Mouse (Mus musculus): ENCODE measurements around the gene BC030867.
A peak's percentile ranks its signal among the peaks of the same experiment; 100 is the strongest.

Gene BC030867

GRCm38 (mm10) chr11:102221243-102221953 lies 27.3 kb upstream of the BC030867 start:
- no peak for DNase-seq

GRCm38 (mm10) chr11:102221954-102222351 lies 26.7 kb upstream of the BC030867 start:
- no peak for DNase-seq

DNA sequence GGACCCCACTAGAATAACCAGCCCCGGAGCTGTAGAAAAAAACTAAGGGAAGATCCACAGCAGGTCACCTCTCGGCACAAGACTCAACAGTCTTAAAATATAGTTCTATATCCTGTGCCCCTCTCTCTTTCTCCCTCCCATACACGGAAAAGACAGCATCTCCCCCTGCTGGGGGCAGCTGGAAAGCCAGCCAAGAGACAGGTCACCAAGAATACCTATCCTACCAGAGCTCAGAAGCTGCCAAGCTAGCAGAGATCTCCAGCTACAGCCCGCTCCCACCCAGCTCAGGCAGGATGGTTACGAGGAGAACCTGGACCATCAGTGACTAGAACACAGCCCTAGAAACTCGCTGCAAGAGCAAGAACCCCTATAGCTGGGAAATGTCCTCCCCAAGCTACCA lies 25.5 kb upstream of the BC030867 start:
- no peak for DNase-seq

GRCm38 (mm10) chr11:102224686-102225085 lies 24.0 kb upstream of the BC030867 start:
- DNase-seq: peak; percentile 41 to 56

DNA sequence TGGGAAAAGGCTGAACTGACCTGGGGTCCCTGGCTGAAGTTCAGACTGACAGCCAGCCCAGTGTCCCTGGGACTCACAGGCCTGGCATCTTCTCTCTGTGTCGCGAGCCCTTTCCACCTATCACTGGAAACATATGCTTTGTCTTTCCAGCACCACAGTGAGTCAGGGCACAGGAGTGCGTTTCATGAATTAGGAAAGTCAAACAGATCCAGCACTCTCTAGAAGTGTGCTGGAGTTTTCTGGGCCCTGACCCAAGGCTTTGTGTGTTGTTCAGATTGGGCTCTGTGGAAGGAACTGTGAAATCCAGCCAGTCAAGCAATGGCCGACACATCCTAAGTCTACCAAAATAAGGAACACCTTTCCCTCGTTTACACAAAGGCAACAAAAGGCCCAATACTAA lies 23.5 kb upstream of the BC030867 start:
- DNase-seq: peak; percentile 68 to 77

DNA sequence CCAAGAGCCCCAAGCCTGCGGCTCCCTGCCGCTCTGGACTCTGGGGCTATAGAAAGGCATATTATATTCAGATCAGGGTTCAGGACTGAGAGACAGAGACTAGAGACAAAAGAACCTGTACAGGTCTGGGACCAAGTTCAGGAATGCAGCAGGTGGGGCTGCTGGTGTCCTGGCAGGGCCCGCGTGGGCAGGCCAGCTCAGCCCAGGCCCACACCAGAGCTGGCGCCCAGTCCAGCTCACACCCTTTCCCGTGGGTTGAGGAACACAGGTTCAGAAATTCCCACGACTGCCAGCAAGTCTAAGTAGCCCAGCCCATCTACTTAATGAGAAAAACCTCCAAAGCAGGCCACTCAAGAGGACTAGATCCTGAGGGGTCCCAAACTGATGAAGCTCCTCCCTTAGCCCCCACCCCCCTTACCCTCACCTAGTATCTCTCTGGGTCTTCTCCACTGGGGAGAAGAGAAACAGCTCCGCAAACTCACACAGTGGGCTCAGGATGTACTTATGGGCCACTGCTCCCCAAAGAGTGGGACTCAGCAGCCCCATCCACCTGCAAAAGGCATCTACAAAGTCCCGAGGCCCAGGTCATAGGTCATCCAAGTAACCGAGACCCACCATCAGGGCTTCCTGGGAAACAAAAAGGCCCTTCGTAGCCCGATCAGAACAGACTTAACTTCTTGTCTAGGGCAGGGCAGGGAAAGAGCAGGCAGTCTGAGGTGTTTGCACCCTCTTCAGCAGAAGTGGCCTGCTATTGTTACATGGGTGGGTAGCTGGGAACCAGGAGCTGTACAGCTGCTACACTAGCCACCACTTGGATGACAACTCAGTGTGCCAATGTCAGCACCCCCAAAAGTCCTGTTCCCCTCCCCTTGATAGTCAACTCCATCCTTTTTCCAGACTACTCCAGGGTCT lies 22.4 kb upstream of the BC030867 start:
- DNase-seq: peak in 1 of 2 experiments; percentile 58

DNA sequence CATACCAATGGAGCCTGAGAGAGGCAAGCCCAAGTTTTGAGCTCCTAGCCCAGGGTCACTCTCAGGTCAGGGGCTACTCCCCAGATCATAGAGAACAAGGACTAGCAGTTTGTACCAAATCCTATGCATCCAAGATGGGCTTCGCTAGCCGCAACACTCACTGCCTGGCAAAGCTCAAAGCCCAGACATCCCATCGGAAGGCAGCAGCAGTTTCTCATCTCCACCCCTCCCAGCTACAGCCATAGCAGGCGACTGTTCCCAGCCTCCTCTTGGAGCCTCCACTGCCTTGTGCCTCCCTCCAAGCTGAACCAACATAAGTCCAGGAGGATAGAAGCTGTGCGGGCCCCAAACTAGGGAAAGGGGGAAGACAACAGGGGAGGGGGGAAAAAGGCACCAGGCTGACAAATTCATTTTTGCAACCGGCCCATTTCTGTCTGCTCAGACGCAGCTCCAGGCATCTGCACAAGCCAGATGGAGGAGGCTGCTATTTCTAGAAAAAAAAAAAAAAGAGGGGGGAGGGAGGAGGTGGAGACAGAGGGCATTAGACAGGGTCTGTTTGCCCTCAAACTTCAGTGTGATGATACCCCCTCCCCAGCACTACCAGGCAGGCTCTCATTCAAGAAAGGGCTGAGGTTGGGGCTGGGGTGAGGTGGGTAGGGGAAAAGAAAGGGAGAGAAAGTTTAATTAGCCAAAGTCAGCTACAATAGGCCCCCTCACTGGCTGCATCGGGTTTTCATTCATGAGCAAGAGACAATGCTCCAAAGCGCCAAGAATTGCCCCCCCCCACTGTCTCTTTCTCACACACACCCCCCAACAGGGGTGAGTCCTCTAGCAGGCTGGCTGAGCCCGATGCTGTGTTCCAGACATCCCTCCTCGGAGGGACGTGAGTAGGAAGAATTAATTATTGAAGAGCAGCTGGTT lies 21.2 kb upstream of the BC030867 start:
- DNase-seq: no peak

DNA sequence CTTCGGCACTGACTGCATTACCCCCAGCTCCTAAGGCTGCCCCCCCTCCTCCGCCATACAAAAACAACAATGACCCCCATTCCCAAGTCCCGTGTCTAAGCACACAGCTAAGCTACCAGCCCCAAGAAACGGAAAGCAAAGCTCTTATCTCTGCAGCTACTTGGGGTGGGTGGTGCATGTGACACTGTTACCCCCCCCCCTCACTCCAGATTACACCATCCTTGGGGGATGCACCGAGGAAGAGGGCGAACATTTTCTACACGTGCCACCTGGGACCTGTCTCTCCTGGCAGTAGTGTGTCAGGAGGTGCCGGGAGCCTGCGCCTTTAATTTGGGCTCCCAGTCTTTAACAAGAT lies 20.5 kb upstream of the BC030867 start:
- no peak for DNase-seq

DNA sequence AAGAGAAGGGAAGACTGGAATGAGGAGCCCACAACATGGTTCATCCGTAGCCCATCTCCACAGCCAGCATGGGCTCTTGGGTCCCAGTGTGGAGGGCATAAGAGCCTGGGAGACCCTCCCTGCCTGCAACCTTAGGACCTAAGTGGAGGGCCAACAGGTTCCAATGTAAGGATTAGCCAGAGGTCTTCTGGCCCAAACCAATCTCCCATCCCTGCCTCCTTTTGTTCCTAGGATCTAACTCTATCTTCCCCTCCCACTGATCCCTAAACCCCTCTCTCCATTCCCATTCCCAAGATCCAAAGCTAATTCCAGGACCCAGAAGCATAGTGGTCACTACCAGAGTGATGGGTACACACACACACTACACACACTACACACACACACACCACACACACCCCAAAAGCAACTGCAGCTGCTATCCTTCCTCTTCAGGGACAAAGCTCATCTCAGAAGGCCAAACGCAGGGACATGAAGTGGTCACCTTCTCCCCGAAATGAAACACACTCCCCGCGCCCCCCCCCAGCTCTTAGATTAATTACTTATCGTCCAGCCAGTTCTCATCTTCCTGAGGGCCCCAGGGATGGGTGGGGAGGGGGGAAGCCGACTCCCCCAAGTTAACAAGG lies 19.9 kb upstream of the BC030867 start:
- DNase-seq: no peak

DNA sequence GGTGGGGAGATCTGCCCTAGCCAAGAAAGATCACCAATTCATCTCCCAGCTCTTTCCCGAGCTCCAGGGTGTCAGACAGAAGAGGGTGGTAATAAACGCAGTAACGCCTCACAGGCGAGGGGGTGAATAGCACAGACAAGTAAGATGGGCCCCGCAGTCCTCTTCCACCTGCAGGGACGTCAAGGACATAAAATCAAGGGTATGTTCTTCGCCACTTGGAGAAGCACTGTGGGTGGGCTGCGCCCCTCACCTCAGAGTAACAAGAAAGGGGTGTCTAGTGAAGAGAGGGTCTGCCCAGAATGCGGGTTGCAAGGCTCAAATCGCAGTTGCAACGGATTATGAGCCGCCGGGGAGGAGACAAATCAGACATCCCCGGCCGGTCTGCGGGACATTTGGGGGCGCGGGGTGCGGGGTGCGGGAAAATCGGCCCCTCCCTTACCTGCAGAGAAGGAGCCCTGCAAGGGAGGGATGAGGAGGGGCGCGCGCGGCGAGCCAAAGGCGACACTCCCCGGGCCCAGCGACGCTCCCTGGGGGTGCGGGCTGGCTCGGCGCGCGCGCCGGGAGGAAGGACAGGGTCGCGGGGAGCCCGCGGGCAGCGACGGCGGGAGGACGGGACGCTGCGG lies 19.2 kb upstream of the BC030867 start:
- no peak for DNase-seq

DNA sequence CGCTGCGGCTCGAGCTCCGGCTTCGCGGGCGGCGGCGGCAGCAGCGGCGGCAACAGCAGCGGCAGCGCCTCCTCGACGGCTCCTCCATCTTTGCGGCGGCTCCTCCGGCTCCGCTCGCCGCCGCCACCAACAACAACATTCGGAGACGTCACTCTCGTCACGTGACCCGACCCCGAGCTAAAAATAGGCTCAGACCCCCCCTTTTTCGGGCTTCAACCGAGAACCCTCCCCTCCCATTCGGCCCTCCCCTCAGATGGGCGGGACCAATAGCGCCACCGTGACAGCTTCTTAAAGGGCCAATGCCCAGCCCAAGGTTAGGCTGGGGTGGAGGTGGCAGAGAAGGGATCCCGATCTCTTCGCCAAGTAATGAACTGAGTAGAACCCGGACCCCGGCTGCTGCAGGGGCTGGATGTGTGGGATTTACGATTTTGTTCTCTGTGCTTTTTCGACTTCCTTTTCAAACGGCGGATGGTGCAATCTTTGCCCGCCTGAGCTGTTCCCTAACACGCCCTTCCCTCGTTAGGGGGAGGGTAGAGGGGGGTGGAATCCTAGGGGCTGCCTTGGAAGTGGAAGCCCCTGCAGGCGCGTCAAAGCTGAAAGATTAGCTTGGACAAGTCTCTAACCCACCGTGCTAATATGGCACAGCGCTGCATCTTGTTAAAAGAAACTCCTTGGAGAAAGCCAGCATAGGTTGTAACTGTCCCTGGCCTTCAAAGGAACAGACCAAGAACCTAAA lies 18.5 kb upstream of the BC030867 start, which contains the start of gene Hdac5:
Hdac5 (minus strand) TSS at position 161 of the 736 bp plus-strand sequence.
- DNase-seq: peak; percentile 98 to 99

DNA sequence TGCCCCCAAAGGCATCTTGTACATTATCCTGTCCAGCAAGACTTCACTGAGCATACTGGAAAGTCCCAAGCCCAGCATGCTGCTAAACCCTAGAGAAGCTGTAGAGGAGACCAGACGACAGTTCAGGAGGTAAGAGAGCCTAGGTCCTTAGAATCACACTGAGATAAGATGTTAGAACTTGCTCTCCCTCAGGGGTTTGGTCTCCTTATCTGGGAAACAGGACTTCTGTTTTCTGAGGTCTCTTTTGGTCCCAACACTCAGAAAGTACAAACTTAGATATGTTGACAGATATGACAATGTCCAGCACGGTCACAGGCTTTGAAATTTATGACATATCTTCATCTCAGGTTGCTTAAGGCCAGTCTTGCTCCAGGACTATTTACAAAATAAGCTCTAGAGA lies 12.7 kb upstream of the BC030867 start:
- DNase-seq: no peak

- no peak for DNase-seq
Measured at GRCm38 (mm10) chr11:102240636-102241035, 8.0 kb upstream of the BC030867 start.

GRCm38 (mm10) chr11:102241246-102241645 lies 7.4 kb upstream of the BC030867 start:
- no peak for DNase-seq

DNA sequence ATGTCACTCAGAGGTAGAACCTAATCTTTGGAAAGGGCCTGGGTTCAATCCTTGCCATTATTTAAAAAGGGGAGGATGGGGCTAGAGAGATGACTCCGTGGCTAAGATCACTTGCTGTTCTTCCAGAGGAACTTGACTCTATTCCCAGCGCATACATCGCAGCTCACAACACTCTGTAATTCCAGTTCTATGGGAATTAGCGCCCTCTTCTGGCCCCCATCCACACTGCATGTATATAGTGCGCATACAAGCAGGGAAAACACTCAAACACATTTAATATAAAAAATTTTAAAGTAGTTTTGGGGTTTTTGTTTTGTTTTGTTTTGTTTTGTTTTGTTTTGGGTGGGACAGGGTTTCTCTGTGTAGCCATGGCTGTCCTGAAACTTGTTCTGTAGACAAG lies 6.8 kb upstream of the BC030867 start:
- DNase-seq: no peak

DNA sequence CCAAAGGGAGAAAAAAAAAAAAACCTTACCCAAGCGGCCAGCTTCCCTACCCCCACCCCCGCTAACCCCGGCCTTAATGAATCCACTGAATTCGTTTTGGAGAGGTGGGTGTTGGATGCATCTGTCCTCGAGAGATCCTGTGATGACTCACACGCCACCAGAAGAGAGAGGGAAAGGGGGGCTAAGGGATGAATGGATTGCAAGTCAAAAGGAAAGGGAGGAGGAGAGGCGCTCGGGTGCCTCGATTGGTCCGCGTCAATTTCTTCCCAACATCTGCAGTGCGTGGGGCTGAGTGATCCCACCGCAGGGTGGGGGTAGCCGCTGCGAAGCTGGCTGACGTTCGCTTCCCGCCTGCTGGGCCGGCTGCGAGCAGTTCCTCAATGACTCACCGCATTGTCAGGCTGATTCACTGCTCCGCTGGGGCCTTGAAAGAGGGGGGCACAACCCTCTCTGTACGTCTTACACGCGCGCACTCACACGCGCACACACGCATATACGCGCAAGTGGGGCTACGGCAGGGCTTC lies 3.7 kb upstream of the BC030867 start:
- peak in 1 of 2 experiments; percentile 53 for DNase-seq

- DNase-seq: no peak
Measured at GRCm38 (mm10) chr11:102245581-102246272, 3.0 kb upstream of the BC030867 start.

GRCm38 (mm10) chr11:102246273-102246635 lies 2.4 kb upstream of the BC030867 start:
- DNase-seq: peak in 1 of 2 experiments; percentile 23

DNA sequence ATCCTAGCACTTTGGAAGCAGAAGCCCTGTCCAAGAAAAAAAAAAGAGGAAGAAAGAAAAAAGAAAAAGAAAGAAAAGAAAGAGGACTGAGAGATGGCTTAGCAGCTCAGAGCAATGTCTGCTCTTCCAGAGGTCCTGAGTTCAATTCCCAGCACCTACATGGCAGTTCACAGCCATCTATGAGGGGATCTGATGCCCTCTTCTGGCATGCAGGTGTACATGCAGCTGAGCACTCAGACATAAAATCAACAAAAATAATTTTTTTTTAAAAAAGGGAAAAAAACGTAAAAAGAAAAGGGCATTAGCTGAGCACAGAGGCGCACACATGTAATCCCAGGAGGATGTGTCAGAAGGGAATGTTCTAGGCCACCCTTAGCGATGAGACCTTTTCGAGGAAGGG lies 1.8 kb upstream of the BC030867 start:
- no peak for DNase-seq

GRCm38 (mm10) chr11:102249351-102250090 lies 839 bp downstream of the BC030867 start:
- no peak for DNase-seq

All from lung, adult 18-20 months (tissue).